Mouse (Mus musculus) forebrain, postnatal 0 days (tissue): ENCODE data around the gene Selenow. TPM values are rescaled to one million over a fixed set of nuclear protein-coding genes. Genes with fewer than 3 reads are reported as not detected.

Experiments
- ATAC-seq: fragments of 200-750 bp; cut with Nextera tagmentation; 2 replicates; pipeline ENCODE4 v1.8.0; 2017; ENCODE audit warnings: mild to moderate bottlenecking, moderate library complexity
- DNase-seq: peaks from one replicate; pipeline ENCODE4 v3.0.0-alpha.2; 2015
- H3K27ac ChIP-seq: fragments of 300-500 bp; sonication (generic); 2 replicates; pipeline ENCODE4 v1.5.1; 2014; ENCODE audit warnings: low read depth, mild to moderate bottlenecking, antibody characterized with exemption, low read length, moderate library complexity, mixed read lengths
- H3K27me3 ChIP-seq: fragments of 300-500 bp; sonication (generic); 2 replicates; pipeline ENCODE4 v1.6.1; 2014; ENCODE audit warnings: mild to moderate bottlenecking, low read length, mixed read lengths; ENCODE audit not compliant: insufficient read depth
- H3K36me3 ChIP-seq: fragments of 300-500 bp; sonication (generic); 2 replicates; pipeline ENCODE4 v1.6.1; 2014; ENCODE audit warnings: mild to moderate bottlenecking, moderate library complexity; ENCODE audit not compliant: insufficient read depth
- H3K4me1 ChIP-seq: fragments of 300-500 bp; sonication (generic); 2 replicates; pipeline ENCODE4 v1.6.1; 2014; ENCODE audit warnings: antibody characterized with exemption; ENCODE audit not compliant: insufficient read depth
- H3K4me2 ChIP-seq: fragments of 300-500 bp; sonication (generic); 2 replicates; pipeline ENCODE4 v1.6.1; 2014; ENCODE audit warnings: low read depth, mild to moderate bottlenecking, moderate library complexity
- H3K4me3 ChIP-seq: fragments of 300-500 bp; sonication (generic); 2 replicates; pipeline ENCODE4 v1.5.1; 2014; ENCODE audit warnings: low read depth, low read length, mixed read lengths
- H3K9ac ChIP-seq: fragments of 300-500 bp; sonication (generic); 2 replicates; pipeline ENCODE4 v1.6.1; 2014; ENCODE audit warnings: mild to moderate bottlenecking
- H3K9me3 ChIP-seq: fragments of 300-500 bp; sonication (generic); 2 replicates; pipeline ENCODE4 v1.6.1; 2016; ENCODE audit warnings: low read length
- CTCF ChIP-seq: sonication (generic); IDR thresholded peaks from 2 replicates; pipeline ENCODE4 v1.5.1; 2016; ENCODE audit warnings: antibody characterized with exemption, control low read depth, low read depth
- WGBS: fragments of 180-500 bp; shearing (Covaris S2); extraction: QIAGEN DNeasy Blood & Tissue Kit; methylation state at CpG from one replicate; pipeline ENCODE4 v1.1.7; 2014; 5-methylcytosine and 5-hydroxymethylcytosine counted together
- polyA plus RNA-seq: library from polyadenylated mRNA; unstranded; fragments of >200 nt; fragmentation: Nextera tagmentation; extraction: Ambion mirVana; gene quantifications from 2 replicates; pipeline ENCODE4 v1.2.1, GENCODE M21; 2015
- total RNA-seq: library from RNA; depleted of rRNA; stranded (reverse); fragments of >200 nt; gene quantifications from 2 replicates; pipeline ENCODE4 v1.2.3, GENCODE M21; 2014

The Selenow gene
- total and polyA plus RNA-seq, 2 experiments from 2014 or later = 813 to 2,478 TPM

DNA sequence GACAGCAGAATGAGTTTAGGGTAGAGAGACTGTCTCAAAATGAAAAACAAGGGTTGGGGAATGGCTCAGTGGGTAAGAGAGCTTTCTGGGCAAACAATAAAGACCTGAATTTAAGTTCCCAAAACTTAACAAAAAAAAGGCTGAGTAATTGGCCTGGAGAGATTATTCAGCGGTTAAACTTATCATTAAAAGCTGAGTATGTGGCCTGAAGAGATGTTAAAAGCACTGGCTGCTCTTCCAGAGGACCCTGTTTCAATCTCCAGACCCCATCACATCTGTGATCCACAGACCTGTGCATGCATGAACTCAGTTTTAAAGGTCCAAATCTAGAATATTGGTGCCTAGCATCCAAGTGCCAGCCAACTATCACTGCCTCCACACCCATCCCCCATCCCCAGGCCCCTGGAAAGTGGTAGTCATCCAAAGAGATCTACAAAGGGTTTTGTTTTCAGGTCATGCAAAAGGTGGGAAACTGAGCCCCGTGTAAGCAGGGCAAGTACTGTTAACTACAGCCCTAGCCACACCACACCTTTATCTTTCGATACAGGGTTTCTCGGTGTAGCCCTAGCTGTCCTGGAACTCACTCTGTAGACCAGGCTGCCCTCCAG, 25.6 kb upstream of the Selenow start:
- H3K4me2 ChIP-seq = no peak overlapping the region
- H3K9ac ChIP-seq = no peak overlapping the region
- DNase-seq (no peak), ATAC-seq (no peak)
- H3K4me3 ChIP-seq = no peak overlapping the region
- no peak overlapping the region for H3K27ac ChIP-seq
- peaks cover 9% of the 10 kb centered on the region for H3K4me1 ChIP-seq
- no peak for TF ChIP-seq CTCF
- H3K27me3 ChIP-seq = no peaks in the 10 kb centered on the region
- 46% methylated on average over 4 of the region's 4 CpGs for WGBS
- H3K36me3 ChIP-seq = peaks cover 10% of the 10 kb centered on the region
- H3K9me3 ChIP-seq = no peaks in the 10 kb centered on the region

DNA sequence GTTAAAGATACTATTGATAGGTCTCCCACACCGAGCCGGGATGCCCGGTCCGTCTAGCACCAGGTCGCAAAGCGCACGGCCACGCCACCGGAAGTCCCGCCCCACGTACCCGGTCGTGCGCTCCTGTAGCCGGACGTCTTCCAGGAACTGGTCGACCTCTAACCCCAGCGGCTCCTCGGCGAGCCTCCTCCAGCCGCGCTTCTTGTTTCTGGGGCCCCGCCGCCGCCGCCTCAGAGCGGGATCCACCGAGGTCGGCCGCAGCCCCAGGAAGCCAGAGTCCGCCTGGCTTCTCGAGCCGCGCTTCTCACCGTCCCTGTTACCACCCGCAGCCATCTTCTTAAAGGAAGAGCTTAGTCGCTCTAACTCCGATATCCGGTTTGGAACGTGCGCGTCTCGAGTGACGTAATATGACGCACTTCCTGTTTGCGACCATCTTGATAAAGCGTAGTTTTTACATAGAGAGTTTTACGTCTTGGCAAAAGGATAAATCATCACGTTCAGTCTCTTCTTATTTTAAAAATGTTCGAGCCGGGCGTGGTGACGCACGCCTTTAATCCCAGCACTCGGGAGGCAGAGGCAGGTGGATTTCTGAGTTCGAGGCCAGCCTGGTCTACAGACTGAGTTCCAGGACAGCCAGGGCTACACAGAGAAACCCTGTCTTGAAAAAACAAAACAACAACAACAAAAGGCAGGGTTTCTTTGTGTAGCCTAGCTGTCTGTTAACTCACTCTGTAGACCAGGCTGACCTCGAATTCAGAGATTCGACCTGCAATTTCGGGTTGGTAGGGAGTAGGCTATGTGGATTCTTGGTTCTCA, 23.7 kb upstream of the Selenow start, which contains the start of gene Nop53:
Gene Nop53 (minus strand): TSS at position 354 of the 816 bp plus-strand sequence.
- Histone ChIP-seq H3K36me3 (peaks cover 29% of the 10 kb centered on the region), H3K9ac (peak within 1 kb of the TSS; percentile 74), H3K4me3 (peak within 1 kb of the TSS; percentile 79), H3K4me2 (peak within 1 kb of the TSS; percentile 73), H3K4me1 (peaks cover 9% of the 10 kb centered on the region), H3K27ac (peak within 1 kb of the TSS; percentile 95), H3K9me3 (no peaks in the 10 kb centered on the region), H3K27me3 (no peaks in the 10 kb centered on the region)
- TF ChIP-seq CTCF = no peak
- 2% methylated on average over 59 of the region's 59 CpGs for WGBS
- DNase-seq (peak; percentile 98), ATAC-seq (peak; percentile 97)

DNA sequence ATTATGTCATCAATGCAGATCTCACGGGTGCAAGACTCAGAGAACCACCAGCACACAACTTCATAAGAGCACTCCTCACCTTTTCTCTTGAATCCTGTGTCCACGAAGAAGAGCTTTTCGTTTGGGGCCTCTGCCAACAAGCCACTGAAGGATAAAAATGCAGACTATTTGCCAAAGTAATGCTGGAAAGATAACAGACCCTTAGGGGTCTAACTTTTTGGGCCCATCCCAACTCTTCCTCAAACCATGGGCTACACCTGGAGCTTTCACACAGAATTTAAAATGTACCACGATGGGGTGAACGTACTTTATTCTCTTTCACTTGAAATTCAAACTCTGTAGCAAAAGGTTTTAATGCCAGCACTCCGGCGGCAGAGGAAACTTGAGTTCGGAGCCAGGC, 23.0 kb upstream of the Selenow start:
- peak overlapping the region; percentile 95; the same call in 1 of the 2 replicates for H3K27ac ChIP-seq
- peak overlapping the region; percentile 74 for H3K9ac ChIP-seq
- H3K36me3 ChIP-seq = peaks cover 36% of the 10 kb centered on the region
- H3K27me3 ChIP-seq = no peaks in the 10 kb centered on the region
- H3K4me3 ChIP-seq = peak overlapping the region; percentile 79
- no peaks in the 10 kb centered on the region for H3K9me3 ChIP-seq
- no peak for TF ChIP-seq CTCF
- peaks cover 9% of the 10 kb centered on the region for H3K4me1 ChIP-seq
- DNase-seq = no peak
- ATAC-seq = no peak
- WGBS = 6% methylated on average over 8 of the region's 8 CpGs
- H3K4me2 ChIP-seq = peak overlapping the region; percentile 73

DNA sequence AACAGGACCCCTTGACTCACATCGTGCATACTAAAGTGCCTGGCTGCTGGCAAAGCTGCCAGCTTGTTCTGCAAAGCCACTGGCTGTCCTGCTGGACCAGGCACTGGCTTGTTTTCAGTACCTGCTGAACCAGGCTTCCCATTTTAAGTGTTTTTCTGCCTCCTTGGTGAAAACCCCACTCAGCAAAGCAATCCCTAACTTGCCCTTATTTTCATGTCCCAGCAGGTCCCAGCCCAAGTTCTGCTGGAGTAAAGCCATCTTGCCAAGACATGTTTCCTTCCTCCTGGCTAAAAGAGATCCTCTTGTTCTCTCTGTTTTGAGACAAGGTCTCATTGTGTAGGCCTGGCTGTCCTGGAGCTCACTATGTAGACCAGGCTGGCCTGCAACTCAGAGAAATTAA, 22.1 kb upstream of the Selenow start:
- Histone ChIP-seq H3K9ac (no peak overlapping the region), H3K4me1 (peaks cover 9% of the 10 kb centered on the region), H3K4me3 (no peak overlapping the region), H3K27me3 (no peaks in the 10 kb centered on the region), H3K4me2 (no peak overlapping the region), H3K9me3 (no peaks in the 10 kb centered on the region), H3K27ac (no peak overlapping the region), H3K36me3 (peaks cover 45% of the 10 kb centered on the region)
- no peak for TF ChIP-seq CTCF
- no peak for DNase-seq
- WGBS = 92% methylated on average over 1 of the region's 1 CpGs
- no peak for ATAC-seq

DNA sequence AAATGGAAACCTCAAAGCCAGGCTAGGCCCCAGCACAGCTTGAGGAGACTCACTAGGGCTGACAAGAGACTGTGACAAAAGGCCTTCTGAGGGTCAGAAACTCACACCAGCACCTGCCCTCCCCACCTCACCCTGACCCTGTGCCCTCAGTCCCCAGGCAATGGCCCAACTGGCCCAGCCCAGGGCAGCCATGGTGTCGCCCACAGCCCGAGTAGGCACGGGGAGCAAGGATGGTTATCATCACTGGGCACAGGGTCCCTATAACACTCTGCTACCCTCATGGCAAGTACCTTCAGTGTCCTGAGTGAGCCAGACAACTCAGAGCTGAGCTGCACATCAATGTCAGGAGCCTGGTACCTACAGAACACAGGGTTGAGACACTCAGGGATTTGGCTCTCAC, 16.4 kb upstream of the Selenow start:
- Histone ChIP-seq H3K9me3 (no peaks in the 10 kb centered on the region), H3K9ac (no peak overlapping the region), H3K27me3 (no peaks in the 10 kb centered on the region), H3K4me3 (no peak overlapping the region), H3K4me2 (no peak overlapping the region), H3K27ac (no peak overlapping the region), H3K4me1 (no peaks in the 10 kb centered on the region), H3K36me3 (peaks cover 74% of the 10 kb centered on the region)
- WGBS = 97% methylated on average over 3 of the region's 3 CpGs
- ATAC-seq (no peak), DNase-seq (no peak)
- TF ChIP-seq CTCF = no peak

DNA sequence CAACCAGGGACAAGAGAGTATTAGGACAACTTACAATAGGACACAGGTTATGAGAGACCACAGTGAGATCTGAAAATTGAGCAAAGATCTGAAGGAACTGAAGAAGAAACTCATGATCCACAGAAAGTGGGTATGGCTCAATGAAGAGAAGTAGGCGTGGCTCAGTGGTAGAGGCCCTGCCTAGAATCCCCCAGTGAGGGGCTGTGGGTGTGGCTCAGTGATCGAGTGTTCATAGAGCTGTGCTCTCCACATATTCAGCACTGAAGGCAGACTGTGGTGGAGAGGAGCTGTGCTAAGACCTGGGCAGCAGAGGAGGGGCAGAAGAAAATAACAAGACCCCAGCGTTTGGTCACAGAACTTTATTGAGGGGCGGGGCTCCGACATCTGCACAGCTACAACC, 15.3 kb upstream of the Selenow start:
- WGBS = 89% methylated on average over 5 of the region's 5 CpGs
- DNase-seq (no peak), ATAC-seq (no peak)
- no peaks in the 10 kb centered on the region for H3K27me3 ChIP-seq
- H3K4me3 ChIP-seq = no peak overlapping the region
- no peaks in the 10 kb centered on the region for H3K4me1 ChIP-seq
- no peaks in the 10 kb centered on the region for H3K9me3 ChIP-seq
- peaks cover 63% of the 10 kb centered on the region for H3K36me3 ChIP-seq
- no peak overlapping the region for H3K9ac ChIP-seq
- TF ChIP-seq CTCF = no peak
- H3K4me2 ChIP-seq = no peak overlapping the region
- no peak overlapping the region for H3K27ac ChIP-seq
